Mouse (Mus musculus): ENCODE measurements around the gene Casz1.

Casz1 gene

GRCm38 (mm10) chr4:148964541-148965310, 160.5 kb downstream of the Casz1 start:
- Histone ChIP-seq H3K36me3 (ENCODE audit: insufficient read depth, low read length) (peaks cover 96% of the 10 kb centered on the region), H3K4me1 (replicated peaks; ENCODE audit: low read depth, low read length) (peaks cover 29% of the 10 kb centered on the region), H3K27me3 (ENCODE audit: insufficient read depth, low read length) (no peaks in the 10 kb centered on the region), H3K4me3 (replicated peaks; ENCODE audit: low read length) (no peak overlapping the region), H3K9me3 (ENCODE audit: low read length) (no peaks in the 10 kb centered on the region)
- no peak for TF ChIP-seq CTCF (conservative IDR thresholded peaks at IDR 0.05; ENCODE audit: low read length)
- no peak for TF ChIP-seq POU5F1 (IDR thresholded peaks at IDR 0.05; ENCODE audit: borderline replicate concordance, low read length)
- TF ChIP-seq NANOG (IDR thresholded peaks at IDR 0.05; ENCODE audit: borderline replicate concordance, low read length) = no peak

- no peaks in the 10 kb centered on the region for H3K9me3 ChIP-seq (ENCODE audit: low read length)
- H3K36me3 ChIP-seq (ENCODE audit: insufficient read depth, low read length) = peaks cover 96% of the 10 kb centered on the region
- H3K4me1 ChIP-seq (replicated peaks; ENCODE audit: low read depth, low read length) = peaks cover 19% of the 10 kb centered on the region
- H3K27me3 ChIP-seq (ENCODE audit: insufficient read depth, low read length) = no peaks in the 10 kb centered on the region
- no peak overlapping the region for H3K4me3 ChIP-seq (replicated peaks; ENCODE audit: low read length)
- TF ChIP-seq CTCF (conservative IDR thresholded peaks at IDR 0.05; ENCODE audit: low read length) (no peak), POU5F1 (IDR thresholded peaks at IDR 0.05; ENCODE audit: borderline replicate concordance, low read length) (no peak), NANOG (IDR thresholded peaks at IDR 0.05; ENCODE audit: borderline replicate concordance, low read length) (no peak)
These were observed 161.9 kb downstream of the Casz1 start for GRCm38 (mm10) chr4:148966132-148966531.

- H3K4me1 ChIP-seq (replicated peaks; ENCODE audit: low read depth, low read length) = peaks cover 27% of the 10 kb centered on the region
- peaks cover 69% of the 10 kb centered on the region for H3K36me3 ChIP-seq (ENCODE audit: insufficient read depth, low read length)
- no peaks in the 10 kb centered on the region for H3K27me3 ChIP-seq (ENCODE audit: insufficient read depth, low read length)
- H3K9me3 ChIP-seq (ENCODE audit: low read length) = no peaks in the 10 kb centered on the region
- no peak for TF ChIP-seq CTCF (conservative IDR thresholded peaks at IDR 0.05; ENCODE audit: low read length)
- TF ChIP-seq POU5F1 (IDR thresholded peaks at IDR 0.05; ENCODE audit: borderline replicate concordance, low read length) = no peak
- TF ChIP-seq NANOG (IDR thresholded peaks at IDR 0.05; ENCODE audit: borderline replicate concordance, low read length) = no peak
- no peak overlapping the region for H3K4me3 ChIP-seq (replicated peaks; ENCODE audit: low read length)
These were observed 164.6 kb downstream of the Casz1 start for GRCm38 (mm10) chr4:148968859-148969258.

- H3K4me1 ChIP-seq (replicated peaks; ENCODE audit: low read depth, low read length) = peaks cover 34% of the 10 kb centered on the region
- H3K27me3 ChIP-seq (ENCODE audit: insufficient read depth, low read length) = no peaks in the 10 kb centered on the region
- H3K9me3 ChIP-seq (ENCODE audit: low read length) = no peaks in the 10 kb centered on the region
- H3K4me3 ChIP-seq (replicated peaks; ENCODE audit: low read length) = no peak overlapping the region
- TF ChIP-seq CTCF (conservative IDR thresholded peaks at IDR 0.05; ENCODE audit: low read length) = no peak
- no peak for TF ChIP-seq NANOG (IDR thresholded peaks at IDR 0.05; ENCODE audit: borderline replicate concordance, low read length)
- H3K36me3 ChIP-seq (ENCODE audit: insufficient read depth, low read length) = peaks cover 69% of the 10 kb centered on the region
These were observed 165.4 kb downstream of the Casz1 start for GRCm38 (mm10) chr4:148969610-148970009.

GRCm38 (mm10) chr4:148970742-148971141, 166.5 kb downstream of the Casz1 start:
- H3K9me3 ChIP-seq (ENCODE audit: low read length) = no peaks in the 10 kb centered on the region
- peaks cover 41% of the 10 kb centered on the region for H3K4me1 ChIP-seq (replicated peaks; ENCODE audit: low read depth, low read length)
- H3K27me3 ChIP-seq (ENCODE audit: insufficient read depth, low read length) = no peaks in the 10 kb centered on the region
- H3K36me3 ChIP-seq (ENCODE audit: insufficient read depth, low read length) = peaks cover 69% of the 10 kb centered on the region
- TF ChIP-seq NANOG (IDR thresholded peaks at IDR 0.05; ENCODE audit: borderline replicate concordance, low read length) = no peak
- TF ChIP-seq POU5F1 (IDR thresholded peaks at IDR 0.05; ENCODE audit: borderline replicate concordance, low read length) = no peak
- TF ChIP-seq CTCF (conservative IDR thresholded peaks at IDR 0.05; ENCODE audit: low read length) = no peak
- no peak overlapping the region for H3K4me3 ChIP-seq (replicated peaks; ENCODE audit: low read length)

- Histone ChIP-seq H3K36me3 (ENCODE audit: insufficient read depth, low read length) (peaks cover 63% of the 10 kb centered on the region), H3K4me1 (replicated peaks; ENCODE audit: low read depth, low read length) (peaks cover 41% of the 10 kb centered on the region), H3K4me3 (replicated peaks; ENCODE audit: low read length) (no peak overlapping the region), H3K27me3 (ENCODE audit: insufficient read depth, low read length) (no peaks in the 10 kb centered on the region), H3K9me3 (ENCODE audit: low read length) (no peaks in the 10 kb centered on the region)
- TF ChIP-seq NANOG (IDR thresholded peaks at IDR 0.05; ENCODE audit: borderline replicate concordance, low read length) = no peak
- TF ChIP-seq POU5F1 (IDR thresholded peaks at IDR 0.05; ENCODE audit: borderline replicate concordance, low read length) = no peak
- no peak for TF ChIP-seq CTCF (conservative IDR thresholded peaks at IDR 0.05; ENCODE audit: low read length)
These were observed 167.5 kb downstream of the Casz1 start for GRCm38 (mm10) chr4:148971613-148972242.

GRCm38 (mm10) chr4:148972707-148973106, 168.5 kb downstream of the Casz1 start:
- Histone ChIP-seq H3K36me3 (ENCODE audit: insufficient read depth, low read length) (peaks cover 54% of the 10 kb centered on the region), H3K9me3 (ENCODE audit: low read length) (no peaks in the 10 kb centered on the region), H3K4me3 (replicated peaks; ENCODE audit: low read length) (no peak overlapping the region), H3K27me3 (ENCODE audit: insufficient read depth, low read length) (no peaks in the 10 kb centered on the region), H3K4me1 (replicated peaks; ENCODE audit: low read depth, low read length) (peaks cover 46% of the 10 kb centered on the region)
- TF ChIP-seq CTCF (conservative IDR thresholded peaks at IDR 0.05; ENCODE audit: low read length) (no peak), NANOG (IDR thresholded peaks at IDR 0.05; ENCODE audit: borderline replicate concordance, low read length) (no peak), POU5F1 (IDR thresholded peaks at IDR 0.05; ENCODE audit: borderline replicate concordance, low read length) (no peak)

- H3K9me3 ChIP-seq (ENCODE audit: low read length) = no peaks in the 10 kb centered on the region
- no peak for TF ChIP-seq NANOG (IDR thresholded peaks at IDR 0.05; ENCODE audit: borderline replicate concordance, low read length)
- TF ChIP-seq POU5F1 (IDR thresholded peaks at IDR 0.05; ENCODE audit: borderline replicate concordance, low read length) = no peak
- no peak for TF ChIP-seq CTCF (conservative IDR thresholded peaks at IDR 0.05; ENCODE audit: low read length)
- H3K27me3 ChIP-seq (ENCODE audit: insufficient read depth, low read length) = no peaks in the 10 kb centered on the region
- peaks cover 48% of the 10 kb centered on the region for H3K36me3 ChIP-seq (ENCODE audit: insufficient read depth, low read length)
- no peak overlapping the region for H3K4me3 ChIP-seq (replicated peaks; ENCODE audit: low read length)
- peaks cover 46% of the 10 kb centered on the region for H3K4me1 ChIP-seq (replicated peaks; ENCODE audit: low read depth, low read length)
These were observed 169.2 kb downstream of the Casz1 start for GRCm38 (mm10) chr4:148973387-148973786.

All from E14TG2a.4 (cell line).